Mouse (Mus musculus): ENCODE measurements around the gene Entpd1. TPM values are rescaled to one million over a fixed set of nuclear protein-coding genes. Genes with fewer than 3 reads are reported as not detected.

Entpd1 gene
- polyA plus RNA-seq, 1 experiment from 2014 or later: 18.6 TPM

- Histone ChIP-seq H3K27me3 (ENCODE audit: control insufficient read depth, insufficient read depth, low read depth, low read length) (no peaks in the 10 kb centered on the region), H3K4me1 (replicated peaks; ENCODE audit: control insufficient read depth, insufficient read depth, low read length) (no peaks in the 10 kb centered on the region), H3K9ac (ENCODE audit: low read length) (0 out of 2 replicates have a peak overlapping the region, but pooled peaks have one; percentile 19), H3K9me3 (ENCODE audit: control insufficient read depth, low read length) (no peaks in the 10 kb centered on the region), H3K36me3 (ENCODE audit: control insufficient read depth, insufficient read depth, low read length) (no peaks in the 10 kb centered on the region), H3K27ac (ENCODE audit: low read length) (no peak overlapping the region), H3K4me2 (ENCODE audit: low read depth, low read length) (peak overlapping the region; percentile 44), H3K4me3 (ENCODE audit: low read length) (peak overlapping the region; percentile 14; the same call in 1 of the 2 replicates)
- 28% methylated on average over 17 of the region's 17 CpGs for WGBS
- peak; percentile 88 for ATAC-seq (ENCODE audit: low read depth)
Measured at GRCm38 (mm10) chr19:40736680-40737512, 124.7 kb downstream of the Entpd1 start.

- no peak for ATAC-seq (ENCODE audit: low read depth)
- Histone ChIP-seq H3K36me3 (ENCODE audit: control insufficient read depth, insufficient read depth, low read length) (no peaks in the 10 kb centered on the region), H3K9ac (ENCODE audit: low read length) (no peak overlapping the region), H3K9me3 (ENCODE audit: control insufficient read depth, low read length) (no peaks in the 10 kb centered on the region), H3K4me3 (ENCODE audit: low read length) (no peak overlapping the region; the same call in 1 of the 2 replicates), H3K27ac (ENCODE audit: low read length) (no peak overlapping the region), H3K4me1 (replicated peaks; ENCODE audit: control insufficient read depth, insufficient read depth, low read length) (no peaks in the 10 kb centered on the region), H3K4me2 (ENCODE audit: low read depth, low read length) (peak overlapping the region; percentile 44), H3K27me3 (ENCODE audit: control insufficient read depth, insufficient read depth, low read depth, low read length) (no peaks in the 10 kb centered on the region)
- WGBS: 66% methylated on average over 5 of the region's 5 CpGs
Measured at GRCm38 (mm10) chr19:40737613-40738012, 125.4 kb downstream of the Entpd1 start.

- WGBS: 73% methylated on average over 13 of the region's 13 CpGs
- ATAC-seq (ENCODE audit: low read depth): no peak
- no peak overlapping the region for H3K27ac ChIP-seq (ENCODE audit: low read length)
Measured at GRCm38 (mm10) chr19:40738683-40739324, 126.6 kb downstream of the Entpd1 start.

GRCm38 (mm10) chr19:40746603-40747002, 134.4 kb downstream of the Entpd1 start:
- WGBS: 33% methylated on average over 4 of the region's 4 CpGs
- H3K27ac ChIP-seq (ENCODE audit: low read length): no peak overlapping the region
- H3K9ac ChIP-seq (ENCODE audit: low read length): no peak overlapping the region
- no peaks in the 10 kb centered on the region for H3K27me3 ChIP-seq (ENCODE audit: control insufficient read depth, insufficient read depth, low read depth, low read length)
- H3K4me2 ChIP-seq (ENCODE audit: low read depth, low read length): no peak overlapping the region
- no peaks in the 10 kb centered on the region for H3K36me3 ChIP-seq (ENCODE audit: control insufficient read depth, insufficient read depth, low read length)
- no peak for ATAC-seq (ENCODE audit: low read depth)
- no peak overlapping the region for H3K4me3 ChIP-seq (ENCODE audit: low read length)
- H3K4me1 ChIP-seq (replicated peaks; ENCODE audit: control insufficient read depth, insufficient read depth, low read length): no peaks in the 10 kb centered on the region
- H3K9me3 ChIP-seq (ENCODE audit: control insufficient read depth, low read length): no peaks in the 10 kb centered on the region

More at GRCm38 (mm10) chr19:40738683-40739324, 126.6 kb downstream of the Entpd1 start:
- Histone ChIP-seq H3K4me3 (ENCODE audit: low read length) (no peak overlapping the region), H3K4me1 (replicated peaks; ENCODE audit: control insufficient read depth, insufficient read depth, low read length) (no peaks in the 10 kb centered on the region), H3K36me3 (ENCODE audit: control insufficient read depth, insufficient read depth, low read length) (no peaks in the 10 kb centered on the region), H3K9me3 (ENCODE audit: control insufficient read depth, low read length) (no peaks in the 10 kb centered on the region), H3K4me2 (ENCODE audit: low read depth, low read length) (no peak overlapping the region), H3K27me3 (ENCODE audit: control insufficient read depth, insufficient read depth, low read depth, low read length) (no peaks in the 10 kb centered on the region), H3K9ac (ENCODE audit: low read length) (no peak overlapping the region)

GRCm38 (mm10) chr19:40748559-40748958, 136.4 kb downstream of the Entpd1 start, which contains the start of gene Cc2d2b:
Gene Cc2d2b, plus strand, starts transcription at chr19:40748753.
- Histone ChIP-seq H3K9ac (ENCODE audit: low read length) (no peak within 1 kb of the TSS), H3K4me1 (replicated peaks; ENCODE audit: control insufficient read depth, insufficient read depth, low read length) (no peaks in the 10 kb centered on the region), H3K27me3 (ENCODE audit: control insufficient read depth, insufficient read depth, low read depth, low read length) (no peaks in the 10 kb centered on the region), H3K4me2 (ENCODE audit: low read depth, low read length) (no peak within 1 kb of the TSS), H3K27ac (ENCODE audit: low read length) (no peak within 1 kb of the TSS), H3K36me3 (ENCODE audit: control insufficient read depth, insufficient read depth, low read length) (no peaks in the 10 kb centered on the region), H3K9me3 (ENCODE audit: control insufficient read depth, low read length) (no peaks in the 10 kb centered on the region), H3K4me3 (ENCODE audit: low read length) (no peak within 1 kb of the TSS)
- ATAC-seq (ENCODE audit: low read depth): no peak
- 61% methylated on average over 16 of the region's 17 CpGs for WGBS

- Histone ChIP-seq H3K4me1 (replicated peaks; ENCODE audit: control insufficient read depth, insufficient read depth, low read length) (no peaks in the 10 kb centered on the region), H3K9ac (ENCODE audit: low read length) (no peak overlapping the region), H3K4me3 (ENCODE audit: low read length) (no peak overlapping the region), H3K4me2 (ENCODE audit: low read depth, low read length) (no peak overlapping the region), H3K36me3 (ENCODE audit: control insufficient read depth, insufficient read depth, low read length) (no peaks in the 10 kb centered on the region), H3K27ac (ENCODE audit: low read length) (no peak overlapping the region), H3K27me3 (ENCODE audit: control insufficient read depth, insufficient read depth, low read depth, low read length) (no peaks in the 10 kb centered on the region), H3K9me3 (ENCODE audit: control insufficient read depth, low read length) (no peaks in the 10 kb centered on the region)
- no peak for ATAC-seq (ENCODE audit: low read depth)
- 90% methylated on average over 2 of the region's 2 CpGs for WGBS
Measured at GRCm38 (mm10) chr19:40754311-40754710, 142.1 kb downstream of the Entpd1 start.

GRCm38 (mm10) chr19:40760071-40760470, 147.9 kb downstream of the Entpd1 start:
- no peak overlapping the region for H3K4me3 ChIP-seq (ENCODE audit: low read length)
- H3K36me3 ChIP-seq (ENCODE audit: control insufficient read depth, insufficient read depth, low read length): no peaks in the 10 kb centered on the region
- H3K4me2 ChIP-seq (ENCODE audit: low read depth, low read length): no peak overlapping the region
- no peak overlapping the region for H3K27ac ChIP-seq (ENCODE audit: low read length)
- H3K4me1 ChIP-seq (replicated peaks; ENCODE audit: control insufficient read depth, insufficient read depth, low read length): no peaks in the 10 kb centered on the region; the same call in 1 of the 2 replicates
- 85% methylated on average over 2 of the region's 2 CpGs for WGBS
- no peaks in the 10 kb centered on the region for H3K9me3 ChIP-seq (ENCODE audit: control insufficient read depth, low read length)
- no peak overlapping the region for H3K9ac ChIP-seq (ENCODE audit: low read length)
- peaks cover 2% of the 10 kb centered on the region; the same call in 1 of the 2 replicates for H3K27me3 ChIP-seq (ENCODE audit: control insufficient read depth, insufficient read depth, low read depth, low read length)
- no peak for ATAC-seq (ENCODE audit: low read depth)

- peaks cover 2% of the 10 kb centered on the region; the same call in 1 of the 2 replicates for H3K27me3 ChIP-seq (ENCODE audit: control insufficient read depth, insufficient read depth, low read depth, low read length)
- H3K4me2 ChIP-seq (ENCODE audit: low read depth, low read length): peak overlapping the region; percentile 72
- WGBS: 25% methylated on average over 22 of the region's 22 CpGs
- ATAC-seq (ENCODE audit: low read depth): peak; percentile 61; the same call in 1 of the 2 replicates
- peak overlapping the region; percentile 47 for H3K4me3 ChIP-seq (ENCODE audit: low read length)
- peak overlapping the region; percentile 54 for H3K9ac ChIP-seq (ENCODE audit: low read length)
- no peaks in the 10 kb centered on the region for H3K9me3 ChIP-seq (ENCODE audit: control insufficient read depth, low read length)
- no peak overlapping the region for H3K27ac ChIP-seq (ENCODE audit: low read length)
- no peaks in the 10 kb centered on the region; the same call in 1 of the 2 replicates for H3K4me1 ChIP-seq (replicated peaks; ENCODE audit: control insufficient read depth, insufficient read depth, low read length)
- no peaks in the 10 kb centered on the region for H3K36me3 ChIP-seq (ENCODE audit: control insufficient read depth, insufficient read depth, low read length)
Measured at GRCm38 (mm10) chr19:40762023-40762759, 150.0 kb downstream of the Entpd1 start.

Measured in lung, embryonic 16.5 days (tissue).